ENCODE assay signal across 8 mouse cellular contexts in genomic region chr9:20662325-20662724, GRCm38 (mm10). TPM values are rescaled to one million over a fixed set of nuclear protein-coding genes. Genes with fewer than 3 reads are reported as not detected.
DNase-seq lines count a peak whose midpoint lies in the region; ATAC-seq and TF ChIP-seq lines count a peak whose summit lies in the region.

No protein-coding gene starts in this region.

- WGBS in intestine, embryonic 15.5 days: 60% methylated on average over 3 of the region's 3 CpGs
- 52% methylated on average over 3 of the region's 3 CpGs for WGBS in liver, embryonic 14.5 days (ENCODE audit: insufficient replicate concordance)
- 43% methylated on average over 3 of the region's 3 CpGs for WGBS in neural tube, embryonic 13.5 days

- H3K27me3 ChIP-seq in intestine, embryonic 15.5 days (replicated peaks): no peaks in the 10 kb centered on the region
- no peaks in the 10 kb centered on the region for H3K27me3 ChIP-seq in liver, embryonic 14.5 days (ENCODE audit: control insufficient read depth, insufficient read depth, low read length)
- no peaks in the 10 kb centered on the region for H3K27me3 ChIP-seq in neural tube, embryonic 13.5 days

- peak; percentile 44; the same call in 1 of the 2 replicates for ATAC-seq in intestine, embryonic 15.5 days
- ATAC-seq in liver, embryonic 14.5 days (ENCODE audit: insufficient read depth): no peak
- peak; percentile 33 for ATAC-seq in neural tube, embryonic 13.5 days (ENCODE audit: low read depth)

- no peak overlapping the region for H3K4me2 ChIP-seq in intestine, embryonic 15.5 days (replicated peaks)
- no peak overlapping the region for H3K4me2 ChIP-seq in liver, embryonic 14.5 days (ENCODE audit: low read depth)
- H3K4me2 ChIP-seq in neural tube, embryonic 13.5 days: 0 out of 2 replicates have a peak overlapping the region, but pooled peaks have one; percentile 14

- peak; percentile 91 for TF ChIP-seq CTCF in liver, embryonic 14.5 days (IDR thresholded peaks at IDR 0.05; ENCODE audit: low read depth)

- no peaks in the 10 kb centered on the region; the same call in 1 of the 2 replicates for H3K4me1 ChIP-seq in intestine, embryonic 15.5 days (replicated peaks)
- peaks cover 4 to 8% of the 10 kb centered on the region in 2 experiments for H3K4me1 ChIP-seq in liver, embryonic 14.5 days (replicated peaks; ENCODE audit: control insufficient read depth in 2 of 2, insufficient read depth in 2 of 2, low read length in 1 of 2)
- peaks cover 62% of the 10 kb centered on the region for H3K4me1 ChIP-seq in neural tube, embryonic 13.5 days (replicated peaks)

- H3K9ac ChIP-seq in intestine, embryonic 15.5 days: no peak overlapping the region
- no peak overlapping the region for H3K9ac ChIP-seq in liver, embryonic 14.5 days (replicated peaks)
- peak overlapping the region; percentile 53 for H3K9ac ChIP-seq in neural tube, embryonic 13.5 days

- no peak for TF ChIP-seq EP300 in liver, embryonic 14.5 days (IDR thresholded peaks at IDR 0.05; ENCODE audit: low read depth)

- DNase-seq in right cerebral cortex, adult 18-20 months: peak; percentile 81
- no peak for DNase-seq in right cerebral cortex, postnatal 36 days (ENCODE audit: low spot score in 2 of 2)
- peak; percentile 85 for DNase-seq in brain, adult 2 months (ENCODE audit: low read depth, low spot score)
- DNase-seq in forelimb bud, embryonic 11.5 days (ENCODE audit: low read depth, low spot score): peak; percentile 62
- no peak for DNase-seq in liver, embryonic 14.5 days (ENCODE audit: low read depth in 3 of 3, low spot score in 3 of 3)
- DNase-seq in thymus, postnatal 0 days (ENCODE audit: low spot score): peak; percentile 66

- no peak overlapping the region for H3K4me3 ChIP-seq in intestine, embryonic 15.5 days (replicated peaks)
- H3K4me3 ChIP-seq in liver, embryonic 14.5 days (ENCODE audit: insufficient read depth in 1 of 2, low read depth in 2 of 2, low read length in 2 of 2): no peak overlapping the region
- H3K4me3 ChIP-seq in neural tube, embryonic 13.5 days: no peak overlapping the region

- H3K36me3 ChIP-seq in intestine, embryonic 15.5 days: peaks cover 39% of the 10 kb centered on the region
- peaks cover 33% of the 10 kb centered on the region for H3K36me3 ChIP-seq in liver, embryonic 14.5 days (replicated peaks; ENCODE audit: control insufficient read depth, insufficient read depth, low read depth)
- H3K36me3 ChIP-seq in neural tube, embryonic 13.5 days: peaks cover 65% of the 10 kb centered on the region

- H3K27ac ChIP-seq in intestine, embryonic 15.5 days: no peak overlapping the region
- H3K27ac ChIP-seq in liver, embryonic 14.5 days: no peak overlapping the region
- H3K27ac ChIP-seq in neural tube, embryonic 13.5 days (replicated peaks): peak overlapping the region; percentile 94

- H3K9me3 ChIP-seq in intestine, embryonic 15.5 days: no peaks in the 10 kb centered on the region
- H3K9me3 ChIP-seq in liver, embryonic 14.5 days (ENCODE audit: control insufficient read depth, low read length): no peaks in the 10 kb centered on the region
- H3K9me3 ChIP-seq in neural tube, embryonic 13.5 days: no peaks in the 10 kb centered on the region

RNA-seq across cellular contexts. Expression of gene Pin1, which starts 10.4 kb away (rescaled TPM):
- polyA plus RNA-seq in intestine, embryonic 15.5 days (2015; fragmentation: Nextera tagmentation; extraction: Ambion mirVana): 44.1 and 46.8 TPM in 2 replicates
- 8.0 and 12.5 TPM in 2 replicates for polyA plus RNA-seq in liver, embryonic 14.5 days (2012; rRNA removed)
- polyA plus RNA-seq in liver, embryonic 14.5 days (2014; fragmentation: Nextera tagmentation; extraction: Ambion mirVana): 26.5 and 27.1 TPM in 2 replicates
- 55.4 and 58.9 TPM in 2 replicates for polyA plus RNA-seq in neural tube, embryonic 13.5 days (2015; fragmentation: Nextera tagmentation; extraction: Ambion mirVana)
- 54.9 and 56.7 TPM in 2 replicates for polyA plus RNA-seq in thymus, postnatal 0 days (2015; fragmentation: Nextera tagmentation; extraction: Ambion mirVana)

RNA-seq across cellular contexts. Expression of gene Fbxl12, which starts 17.8 kb away (rescaled TPM):
- 14.7 and 16.4 TPM in 2 replicates for polyA plus RNA-seq in intestine, embryonic 15.5 days (2015; fragmentation: Nextera tagmentation; extraction: Ambion mirVana)
- polyA plus RNA-seq in liver, embryonic 14.5 days (2012; rRNA removed): 7.0 TPM in 2 replicates
- polyA plus RNA-seq in liver, embryonic 14.5 days (2014; fragmentation: Nextera tagmentation; extraction: Ambion mirVana): 2.3 and 2.6 TPM in 2 replicates
- polyA plus RNA-seq in neural tube, embryonic 13.5 days (2015; fragmentation: Nextera tagmentation; extraction: Ambion mirVana): 16.0 and 16.2 TPM in 2 replicates
- 149 and 159 TPM in 2 replicates for polyA plus RNA-seq in thymus, postnatal 0 days (2015; fragmentation: Nextera tagmentation; extraction: Ambion mirVana)

RNA-seq across cellular contexts. Expression of gene Ubl5, which starts 19.6 kb away (rescaled TPM):
- 356 and 399 TPM in 2 replicates for polyA plus RNA-seq in intestine, embryonic 15.5 days (2015; fragmentation: Nextera tagmentation; extraction: Ambion mirVana)
- polyA plus RNA-seq in liver, embryonic 14.5 days (2012; rRNA removed): 203 and 296 TPM in 2 replicates
- polyA plus RNA-seq in liver, embryonic 14.5 days (2014; fragmentation: Nextera tagmentation; extraction: Ambion mirVana): 264 and 272 TPM in 2 replicates
- polyA plus RNA-seq in neural tube, embryonic 13.5 days (2015; fragmentation: Nextera tagmentation; extraction: Ambion mirVana): 479 and 545 TPM in 2 replicates
- polyA plus RNA-seq in thymus, postnatal 0 days (2015; fragmentation: Nextera tagmentation; extraction: Ambion mirVana): 658 and 685 TPM in 2 replicates

Comparison
In these comparisons a context has a peak if more than half of its experiments do, and no peak if none do; other contexts are left out.
1. DNase-seq: peak in right cerebral cortex, adult 18-20 months (single experiment), brain, adult 2 months (single experiment), forelimb bud, embryonic 11.5 days (single experiment) and thymus, postnatal 0 days (single experiment); none in right cerebral cortex, postnatal 36 days (0 of 2) and liver, embryonic 14.5 days (0 of 3).